Mouse (Mus musculus) heart, adult 18-20 months (tissue): ENCODE results near the gene Spats2l. TPM values are rescaled to one million over a fixed set of nuclear protein-coding genes. Genes with fewer than 3 reads are reported as not detected.

Source experiments
- DNase-seq, 2 experiments: peaks; one replicate each; pipeline ENCODE4 v3.0.0; 2021 to 2022; ENCODE audit warnings: mixed read lengths in 1 of 2
- total RNA-seq, 2 experiments: library from RNA; stranded (reverse); gene quantifications; 2 replicates each; pipeline ENCODE4 v1.2.3; 2021

The Spats2l gene
- total RNA-seq, 2 experiments from 2014 or later = 7.1 to 7.3 TPM

- peak; percentile 74 for DNase-seq
Observed at GRCm38 (mm10) chr1:57890259-57890902, 116.4 kb downstream of the Spats2l start.

DNA sequence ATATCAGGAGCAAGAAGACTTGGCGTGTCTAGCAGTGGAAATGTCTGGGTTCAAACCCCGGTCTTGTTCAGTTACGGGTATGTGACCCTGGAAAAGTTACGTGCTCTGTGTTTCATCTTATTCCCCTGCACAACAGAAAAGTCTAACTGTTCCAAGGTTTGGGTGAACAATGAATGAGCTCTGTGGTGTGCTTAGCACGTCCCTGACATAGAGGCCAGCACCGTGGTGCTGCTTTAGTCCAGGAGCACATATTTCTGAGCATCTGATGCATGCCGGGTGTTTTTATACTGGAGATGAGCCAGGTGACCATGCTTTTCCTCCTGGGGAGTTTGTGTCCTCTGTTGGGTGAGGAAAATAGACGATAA is 116.9 kb downstream of the Spats2l start:
- no peak for DNase-seq

DNA sequence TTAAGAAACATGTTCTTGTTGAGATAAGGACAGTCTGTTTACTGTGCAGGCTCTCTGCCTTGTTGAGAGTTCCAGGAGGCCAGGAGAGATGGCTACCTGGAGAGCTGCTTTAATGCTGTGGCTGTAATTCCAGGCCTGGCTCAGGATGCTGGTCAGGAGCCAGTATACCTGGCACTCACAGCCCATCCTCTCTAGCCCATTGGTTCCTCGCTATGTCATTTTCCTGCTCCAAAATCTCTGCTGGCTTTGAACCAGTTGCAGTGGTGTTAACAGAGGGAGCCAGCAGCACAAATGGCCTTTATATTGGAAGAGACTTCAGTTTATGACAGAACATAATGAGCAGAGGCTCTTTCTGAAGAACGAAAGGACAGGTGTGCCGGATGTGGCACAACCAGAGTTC is 127.5 kb downstream of the Spats2l start:
- DNase-seq = no peak

DNA sequence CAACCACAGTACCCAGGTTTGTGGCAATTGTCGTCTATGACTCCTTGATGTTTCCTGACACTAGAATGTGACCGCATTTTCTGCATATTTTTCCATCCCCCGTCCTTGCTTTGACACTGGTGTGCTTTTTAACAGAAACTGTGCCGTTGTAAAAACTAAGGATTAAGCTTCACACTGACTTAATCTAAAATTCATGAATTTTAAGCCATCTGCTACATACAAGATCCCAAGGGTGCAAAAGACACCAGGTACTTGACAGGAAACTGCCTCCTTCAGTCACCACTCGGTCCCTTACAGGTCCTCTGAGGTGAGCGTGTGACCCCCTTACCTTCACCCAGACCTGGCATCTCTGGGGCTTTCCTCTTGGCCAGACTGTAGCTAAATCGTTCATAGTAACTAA is 129.8 kb downstream of the Spats2l start:
- DNase-seq = no peak

DNA sequence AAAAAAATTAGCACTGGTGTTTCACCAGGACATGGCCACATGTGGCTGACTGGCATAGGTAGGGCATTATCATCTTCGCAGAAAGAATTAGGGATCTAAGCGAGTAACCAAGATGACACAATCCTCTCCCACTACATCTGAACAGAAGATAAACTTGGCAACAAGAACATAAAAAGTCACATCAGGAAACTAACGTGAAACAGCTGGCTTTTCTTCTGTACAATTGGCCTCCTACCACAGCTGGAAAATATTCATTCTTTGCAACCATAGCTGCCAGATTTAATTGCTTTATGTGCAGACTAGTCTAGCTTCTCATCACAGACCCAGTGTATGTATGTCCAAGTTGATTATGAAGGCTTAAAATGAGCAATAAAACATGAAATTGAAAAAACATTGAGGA is 131.9 kb downstream of the Spats2l start:
- peak; percentile 9 to 13 for DNase-seq

GRCm38 (mm10) chr1:57906312-57906711 is 132.3 kb downstream of the Spats2l start:
- DNase-seq = no peak

DNA sequence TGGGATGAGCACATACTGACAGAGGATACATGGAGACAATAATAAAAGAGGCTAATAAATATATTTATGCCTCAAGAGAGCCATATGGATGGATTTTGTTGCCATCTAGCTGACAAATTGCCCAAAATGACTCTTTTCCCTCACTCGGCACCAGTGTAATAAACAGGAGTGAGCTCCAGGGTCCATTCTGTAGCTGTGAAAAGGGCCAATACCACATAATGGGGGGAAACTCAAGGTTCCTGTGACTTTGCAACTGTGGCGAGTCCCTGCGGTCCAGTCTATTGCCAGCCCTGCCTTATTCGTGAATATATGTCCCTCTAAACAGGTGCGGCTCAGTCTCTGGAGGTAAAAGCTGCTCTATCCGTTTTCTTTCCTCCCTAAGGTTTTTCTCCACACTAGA is 137.6 kb downstream of the Spats2l start:
- DNase-seq = no peak

DNA sequence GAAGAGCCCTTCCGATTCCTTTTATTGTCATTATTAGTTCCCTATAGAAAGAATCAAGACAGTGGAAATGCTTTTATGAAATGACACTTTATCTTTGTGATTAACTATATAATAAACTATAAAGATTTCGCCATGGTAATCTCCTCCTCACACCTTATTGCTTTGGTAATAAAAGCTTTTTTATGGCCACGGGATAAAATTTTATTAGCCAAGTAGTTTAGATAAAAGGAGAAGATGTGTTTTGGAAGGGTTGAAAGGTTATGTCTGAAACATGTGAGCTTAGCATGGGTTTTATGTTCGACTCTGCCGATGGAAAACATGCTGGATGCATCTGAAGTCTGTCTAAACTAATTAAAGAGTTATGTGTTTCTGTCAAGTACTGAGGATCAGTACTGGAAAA is 143.4 kb downstream of the Spats2l start:
- no peak for DNase-seq

DNA sequence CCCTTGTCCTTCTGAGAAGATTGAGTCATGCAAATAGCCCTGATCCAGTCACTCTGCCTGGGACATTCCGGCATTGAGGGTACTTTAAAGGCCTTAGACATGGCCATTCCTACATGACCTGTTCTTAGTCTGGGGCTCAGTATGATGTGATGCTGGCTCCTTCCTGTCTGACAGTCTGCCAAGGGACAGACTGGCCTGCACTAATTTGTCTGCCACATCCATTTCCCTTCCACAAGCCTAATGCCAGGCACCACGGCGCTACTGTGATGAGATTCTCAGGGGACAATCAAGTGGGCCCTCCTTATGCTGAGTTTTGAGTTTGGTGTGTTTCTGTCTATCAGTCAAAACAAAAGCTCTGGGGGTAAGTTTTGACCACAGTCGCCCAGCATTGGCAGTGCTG is 144.6 kb downstream of the Spats2l start:
- no peak for DNase-seq

DNA sequence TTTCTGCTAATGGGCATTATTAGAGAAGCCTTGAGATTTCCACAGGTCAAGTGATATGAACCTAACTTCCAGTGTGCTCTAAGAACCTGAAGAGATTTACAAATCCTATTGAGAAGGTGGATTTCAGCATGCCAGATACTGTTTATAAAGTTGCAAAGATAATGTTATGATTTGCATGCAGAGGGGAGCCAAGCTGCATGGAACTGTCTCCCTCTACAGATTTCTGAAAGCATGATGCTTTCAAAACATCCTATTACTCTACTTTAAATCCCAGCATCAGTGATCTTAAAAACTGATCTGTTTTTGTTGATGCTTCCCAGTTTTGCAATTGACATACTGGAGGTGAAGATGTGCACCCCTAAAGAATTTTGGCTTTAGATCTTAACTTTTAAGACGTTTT is 160.3 kb downstream of the Spats2l start:
- no peak for DNase-seq

DNA sequence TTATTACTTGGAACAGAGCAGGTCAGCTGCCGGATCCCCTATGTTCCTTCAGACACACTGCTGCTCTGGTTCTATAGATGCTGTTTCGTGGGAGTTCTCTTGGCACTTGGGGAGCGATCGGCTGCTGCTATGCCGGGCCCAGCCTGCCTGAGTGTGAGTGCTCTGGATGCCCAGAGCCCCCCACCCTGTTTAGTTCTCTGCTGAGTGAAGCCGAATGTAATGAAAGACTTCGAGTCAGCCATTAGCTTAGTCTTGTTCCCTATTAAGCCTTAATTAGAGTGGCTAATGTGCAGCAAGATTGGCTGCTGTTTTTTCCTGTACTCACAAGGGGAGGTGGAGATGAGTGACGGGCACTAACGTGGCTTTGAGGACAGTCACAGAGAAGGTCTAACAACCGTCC is 166.7 kb downstream of the Spats2l start:
- DNase-seq = no peak

DNA sequence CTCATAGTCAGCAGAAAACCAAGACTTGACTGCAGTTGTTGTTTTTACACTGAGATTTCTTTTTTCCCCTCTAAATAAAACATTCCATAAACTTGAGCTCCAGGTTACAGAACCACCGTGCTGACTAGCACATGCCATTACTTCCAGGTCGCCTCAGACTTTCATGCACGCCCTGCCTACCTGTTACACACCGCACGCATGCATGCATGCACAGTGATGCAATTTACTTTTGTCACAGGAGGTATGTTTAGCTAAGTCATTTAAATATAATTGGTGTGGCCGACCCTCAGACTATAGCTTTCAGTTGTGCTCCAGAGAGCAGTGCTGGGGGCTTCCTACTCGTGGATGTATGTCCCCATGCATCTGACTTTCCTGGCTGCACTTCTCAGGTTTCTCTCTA is 167.1 kb downstream of the Spats2l start:
- no peak for DNase-seq

GRCm38 (mm10) chr1:57941734-57942133 is 167.8 kb downstream of the Spats2l start:
- DNase-seq = no peak

GRCm38 (mm10) chr1:57942215-57942614 is 168.3 kb downstream of the Spats2l start:
- DNase-seq = no peak

GRCm38 (mm10) chr1:57947552-57948347 is 173.8 kb downstream of the Spats2l start:
- no peak for DNase-seq

DNA sequence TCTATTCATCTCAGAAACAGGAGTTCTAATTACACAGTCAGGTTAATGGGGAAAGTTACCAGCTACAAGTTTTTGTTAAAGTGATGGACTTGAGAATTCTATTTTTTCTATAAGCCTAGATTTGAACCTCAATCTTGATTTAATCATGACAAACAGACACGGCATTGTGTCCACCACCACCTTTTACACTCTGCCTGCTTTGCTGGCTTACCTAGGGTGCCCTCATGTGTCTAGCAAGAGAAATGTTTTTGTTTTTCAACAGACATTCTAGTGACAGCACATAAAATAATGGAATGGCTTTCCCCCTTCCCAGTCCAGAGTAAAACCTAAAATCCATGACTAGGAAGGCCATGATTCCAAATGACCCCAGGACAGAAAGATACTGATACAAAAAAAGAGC is 175.2 kb downstream of the Spats2l start:
- peak in 1 of 2 experiments; percentile 19 for DNase-seq

- DNase-seq = no peak
Observed at GRCm38 (mm10) chr1:57949716-57950115, 175.8 kb downstream of the Spats2l start.

- no peak for DNase-seq
Observed at GRCm38 (mm10) chr1:57952509-57952908, 178.5 kb downstream of the Spats2l start.

DNA sequence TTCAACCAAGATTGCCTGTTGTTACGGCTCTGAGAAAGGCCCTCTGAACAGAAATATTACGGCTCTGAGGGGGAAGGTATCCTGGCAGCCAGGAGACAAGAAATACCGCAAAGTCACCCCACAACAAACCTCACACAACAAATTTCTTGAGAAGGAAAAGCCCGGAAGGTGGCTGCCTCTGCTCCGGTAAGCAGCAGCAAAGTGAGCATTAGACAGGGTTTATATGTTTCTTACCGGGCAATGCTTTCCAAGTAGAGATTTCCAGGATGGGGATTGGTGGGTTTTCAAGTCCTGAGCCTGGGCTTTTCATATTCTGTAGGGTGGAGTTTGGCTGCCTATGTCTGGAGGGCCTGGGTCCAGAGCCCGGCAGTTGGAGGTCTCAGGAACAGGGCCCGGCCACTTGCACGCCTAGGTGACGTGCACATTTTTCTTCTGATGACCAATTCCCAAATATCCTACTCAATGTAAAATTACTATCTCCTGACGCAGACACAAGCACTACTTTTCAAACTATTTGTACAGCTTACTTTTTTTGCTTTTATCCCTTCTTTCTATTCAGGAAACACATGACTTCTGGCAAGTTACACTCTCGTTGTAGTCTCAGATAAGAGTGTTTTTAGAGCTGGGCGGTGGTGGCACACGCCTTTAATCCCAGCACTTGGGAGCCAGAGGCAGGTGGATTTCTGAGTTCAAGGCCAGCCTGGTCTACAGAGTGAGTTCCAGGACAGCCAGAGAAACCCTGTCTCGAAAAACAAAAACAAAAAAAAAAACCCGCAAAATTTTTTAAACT is 179.8 kb downstream of the Spats2l start:
- no peak for DNase-seq

DNA sequence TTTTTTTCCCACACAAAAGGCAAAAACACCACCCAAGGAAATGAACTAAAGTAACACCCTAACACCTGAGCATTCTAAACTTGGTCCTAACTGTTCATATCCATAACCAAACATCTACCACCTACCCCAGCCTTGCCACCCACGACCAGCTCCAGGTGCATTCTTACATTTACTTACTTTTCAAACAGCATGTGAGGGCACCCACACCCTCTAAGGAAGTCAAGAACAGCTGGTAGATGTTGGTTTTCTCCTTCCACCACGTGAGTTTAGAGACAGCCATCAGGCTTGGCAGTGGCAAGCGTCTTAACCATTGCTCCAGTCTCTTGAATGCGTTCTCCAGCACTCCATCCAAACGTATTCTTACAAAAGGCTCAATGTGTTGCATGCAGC is 180.4 kb downstream of the Spats2l start:
- DNase-seq = no peak

DNA sequence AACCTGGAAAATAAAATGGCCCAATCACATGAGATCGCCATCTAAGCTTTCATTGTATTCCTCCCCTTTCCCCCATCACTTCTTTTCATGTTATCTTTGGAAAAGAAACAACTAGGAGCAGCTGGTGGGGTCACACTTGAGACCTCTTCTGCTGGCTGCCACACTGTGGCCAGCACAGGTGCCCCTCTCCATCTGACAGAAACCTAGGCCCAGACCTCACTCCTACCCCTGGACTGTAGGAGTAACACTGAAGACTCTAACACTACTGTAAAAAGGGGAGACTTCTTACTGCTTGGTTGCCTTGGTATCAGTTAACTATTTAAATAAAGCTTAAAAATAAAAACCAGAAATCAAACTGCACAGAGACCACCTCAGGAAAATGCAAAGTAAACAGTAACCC is 181.8 kb downstream of the Spats2l start:
- DNase-seq = no peak

DNA sequence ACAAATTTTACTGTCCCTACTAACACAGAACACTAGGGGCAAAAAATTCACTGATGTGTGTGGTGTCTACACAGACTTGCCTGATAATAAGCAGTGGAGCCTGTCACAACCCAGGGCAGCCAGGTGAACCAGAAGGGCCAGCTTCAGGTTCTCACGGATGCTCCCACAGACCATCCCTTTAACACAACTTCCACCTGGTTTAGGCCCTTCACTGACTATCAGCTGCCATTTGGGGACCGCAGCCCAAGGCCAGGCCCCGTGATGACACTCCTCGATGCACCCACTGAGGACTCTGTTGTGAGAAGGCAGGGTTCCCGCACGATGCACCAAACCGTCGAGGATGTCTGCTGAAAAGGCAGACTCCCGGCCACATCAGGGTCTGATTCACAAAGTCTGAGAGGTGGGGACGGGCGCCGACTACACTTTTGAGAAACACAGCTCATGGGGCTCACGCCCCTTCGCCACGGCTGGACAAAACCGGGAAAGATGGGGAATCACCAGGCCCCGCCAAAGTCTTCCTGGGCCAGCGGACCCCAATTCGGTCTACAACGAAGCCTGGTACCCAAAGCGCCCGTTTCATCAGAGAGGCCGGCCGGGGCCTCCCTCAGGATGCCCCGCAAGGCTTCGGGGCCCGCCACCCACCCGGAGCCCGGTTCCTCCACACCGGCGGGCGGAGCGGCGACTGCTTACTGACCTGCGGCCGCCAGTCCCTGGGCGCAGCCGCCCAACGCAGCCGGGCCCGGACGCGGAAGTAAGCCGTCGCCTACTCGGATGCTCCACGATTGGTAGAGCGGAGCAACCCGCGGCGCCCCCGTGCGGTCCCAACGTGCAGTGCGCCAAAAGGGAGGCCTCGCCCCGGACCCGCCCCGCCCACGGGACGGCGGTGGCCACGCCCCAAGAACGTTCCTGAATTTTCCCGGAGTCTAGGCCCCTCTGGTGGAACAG is 195.6 kb downstream of the Spats2l start:
- peak; percentile 97 to 99 for DNase-seq
